Mouse (Mus musculus) spleen, adult 2 months (tissue): ENCODE measurements around the gene Sema5a.

Experiments
- CTCF ChIP-seq: fragments of 200-500 bp; IDR thresholded peaks from 2 replicates; pipeline ENCODE4 v1.5.1; 2011; ENCODE audit warnings: mild to moderate bottlenecking, inconsistent platforms; ENCODE audit not compliant: insufficient read depth, insufficient read length, insufficient replicate concordance; ENCODE audit errors: extremely low read depth
- POLR2A ChIP-seq: fragments of 200-500 bp; IDR thresholded peaks from 2 replicates; pipeline ENCODE4 v1.6.1; 2011; ENCODE audit warnings: low read depth, low read length, inconsistent platforms

DNA sequence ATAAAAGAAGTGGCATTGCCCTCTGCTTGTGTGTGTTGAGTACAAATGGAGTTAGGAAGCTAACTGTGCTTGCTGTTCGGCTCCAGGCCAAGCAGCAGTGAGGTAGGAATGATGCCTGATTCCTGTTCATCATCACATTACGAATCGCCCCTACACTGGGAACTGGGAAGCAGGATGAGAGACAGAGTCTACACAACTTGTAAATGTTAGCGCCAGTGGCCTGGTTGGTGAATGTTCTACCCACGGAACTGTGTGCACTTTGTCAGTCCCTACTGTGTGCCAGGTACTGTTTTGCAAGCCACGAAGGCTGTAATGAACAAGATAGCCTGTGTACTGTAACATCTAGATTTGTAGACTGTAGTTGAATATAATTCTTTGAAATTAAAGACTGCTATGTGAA is 352.0 kb downstream of the Sema5a start:
- TF ChIP-seq POLR2A = no peak
- TF ChIP-seq CTCF = no peak
